Mouse (Mus musculus) effector memory CD4-positive, alpha-beta T cell, adult 7 months (primary cell): ENCODE results near the gene 4921507P07Rik. TPM values are rescaled to one million over a fixed set of nuclear protein-coding genes. Genes with fewer than 3 reads are reported as not detected.

ENCODE experiments used
- polyA plus RNA-seq: library from polyadenylated mRNA; unstranded; fragments of 100-300 nt; shearing (Covaris generic); gene quantifications from one replicate; pipeline ENCODE4 v1.2.1, GENCODE M21; 2017

4921507P07Rik gene
- 0.48 TPM for polyA plus RNA-seq

GRCm38 (mm10) chr6:50596301-50597211 lies at the start of gene 4921507P07Rik:
TSS of gene 4921507P07Rik (minus strand) at chr6:50596632.

GRCm38 (mm10) chr6:50566141-50566996 lies 30.1 kb downstream of the 4921507P07Rik start, which contains the start of gene Cycs:
TSS of gene Cycs (minus strand) at chr6:50566538.

Other genes with a start within 250 kb of the 4921507P07Rik start
- gene Osbpl3, start 140.4 kb downstream of the 4921507P07Rik start, polyA plus RNA-seq = 87.7 TPM
- 37.3 TPM for gene Cycs, start 30.1 kb downstream of the 4921507P07Rik start, polyA plus RNA-seq
- gene Npvf, start 57.8 kb upstream of the 4921507P07Rik start, polyA plus RNA-seq = not detected